Mouse (Mus musculus) brain, embryonic 14.5 days (tissue): Measurements from ENCODE around the gene Cbx5.

Experiments used
- CTCF ChIP-seq: fragments of 200-500 bp; IDR thresholded peaks from 2 replicates; pipeline ENCODE4 v1.5.1; 2012; ENCODE audit warnings: inconsistent platforms, mild to moderate bottlenecking, moderate library complexity, borderline replicate concordance; ENCODE audit not compliant: insufficient read depth, insufficient read length; ENCODE audit errors: extremely low read depth
- POLR2A ChIP-seq: fragments of 200-500 bp; IDR thresholded peaks from 2 replicates; pipeline ENCODE4 v1.6.1; 2012; ENCODE audit warnings: mild to moderate bottlenecking, inconsistent platforms, borderline replicate concordance; ENCODE audit not compliant: poor library complexity, insufficient read depth, insufficient read length, severe bottlenecking; ENCODE audit errors: extremely low read depth

DNA sequence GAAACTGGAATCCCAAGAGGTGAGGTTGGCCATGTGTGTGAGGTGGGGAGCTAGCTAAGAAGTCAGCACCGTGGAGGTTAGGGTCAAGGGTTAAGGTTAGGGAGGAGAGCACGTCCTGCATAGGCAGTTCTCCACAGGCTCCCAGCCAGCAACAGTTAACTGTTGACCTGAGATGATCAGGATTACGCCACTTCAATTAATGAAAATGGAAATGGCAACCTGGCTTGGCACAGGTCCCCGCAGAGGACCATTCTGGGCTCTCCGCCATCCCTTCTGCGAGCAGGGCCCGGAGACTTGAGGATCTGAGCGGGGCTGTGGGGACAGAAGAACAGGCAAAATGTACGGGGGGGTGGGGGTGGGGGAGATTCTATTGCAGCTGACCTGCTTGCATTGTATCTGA, 91.8 kb downstream of the Cbx5 start:
- TF ChIP-seq CTCF (no peak), POLR2A (no peak)
